Mouse (Mus musculus) limb, embryonic 13.5 days (tissue): Measurements from ENCODE around the gene Gm45062. TPM values are rescaled to one million over a fixed set of nuclear protein-coding genes. Genes with fewer than 3 reads are reported as not detected.

ENCODE experiments used
- ATAC-seq: fragments of 200-750 bp; cut with Nextera tagmentation; 2 replicates; pipeline ENCODE4 v1.8.0; 2017; ENCODE audit warnings: low read depth, moderate number of reproducible peaks, moderate TSS enrichment; ENCODE audit not compliant: low FRiP score
- H3K27ac ChIP-seq: fragments of 300-500 bp; sonication (generic); 2 replicates; pipeline ENCODE4 v1.5.1; 2015; ENCODE audit warnings: inconsistent platforms, mild to moderate bottlenecking, moderate library complexity
- H3K27me3 ChIP-seq: fragments of 300-500 bp; sonication (generic); 2 replicates; pipeline ENCODE4 v1.6.1; 2015; ENCODE audit warnings: mild to moderate bottlenecking, inconsistent platforms
- H3K36me3 ChIP-seq: fragments of 300-500 bp; sonication (generic); 2 replicates; pipeline ENCODE4 v1.6.1; 2015; ENCODE audit warnings: inconsistent platforms, mild to moderate bottlenecking, moderate library complexity
- H3K4me1 ChIP-seq: fragments of 300-500 bp; sonication (generic); 2 replicates; pipeline ENCODE4 v1.6.1; 2015; ENCODE audit warnings: inconsistent platforms
- H3K4me2 ChIP-seq: fragments of 300-500 bp; sonication (generic); replicated peaks from 2 replicates; pipeline ENCODE4 v1.6.1; 2015; ENCODE audit warnings: inconsistent platforms, mild to moderate bottlenecking, moderate library complexity
- H3K4me3 ChIP-seq: fragments of 300-500 bp; sonication (generic); 2 replicates; pipeline ENCODE4 v1.5.1; 2015; ENCODE audit warnings: moderate library complexity, mild to moderate bottlenecking, inconsistent platforms
- H3K9ac ChIP-seq: fragments of 300-500 bp; sonication (generic); 2 replicates; pipeline ENCODE4 v1.6.1; 2015; ENCODE audit warnings: mild to moderate bottlenecking, inconsistent platforms
- H3K9me3 ChIP-seq: fragments of 300-500 bp; sonication (generic); 2 replicates; pipeline ENCODE4 v1.6.1; 2016; ENCODE audit warnings: inconsistent platforms
- WGBS: fragments of 180-500 bp; shearing (Covaris S2); methylation state at CpG from one replicate; pipeline ENCODE4 v1.1.7; 2015; 5-methylcytosine and 5-hydroxymethylcytosine counted together
- polyA plus RNA-seq: library from polyadenylated mRNA; unstranded; fragments of >200 nt; fragmentation: Nextera tagmentation; extraction: Ambion mirVana; gene quantifications from 2 replicates; pipeline ENCODE4 v1.2.1, GENCODE M21; 2015

Gm45062 gene
- polyA plus RNA-seq, 1 experiment from 2014 or later, result 15.5 TPM

GRCm38 (mm10) chr6:8373851-8374250 lies 114.6 kb downstream of the Gm45062 start:
- H3K27me3 ChIP-seq, result no peaks in the 10 kb centered on the region
- no peak overlapping the region for H3K4me3 ChIP-seq
- no peaks in the 10 kb centered on the region for H3K9me3 ChIP-seq
- no peak overlapping the region for H3K27ac ChIP-seq
- 62% methylated on average over 8 of the region's 8 CpGs for WGBS
- H3K9ac ChIP-seq, result no peak overlapping the region
- H3K36me3 ChIP-seq, result no peaks in the 10 kb centered on the region; the same call in none of the 2 replicates
- no peaks in the 10 kb centered on the region for H3K4me1 ChIP-seq
- no peak overlapping the region for H3K4me2 ChIP-seq
- no peak for ATAC-seq

- Histone ChIP-seq H3K4me1 (no peaks in the 10 kb centered on the region), H3K9ac (no peak overlapping the region), H3K27ac (no peak overlapping the region), H3K27me3 (no peaks in the 10 kb centered on the region), H3K9me3 (no peaks in the 10 kb centered on the region), H3K36me3 (no peaks in the 10 kb centered on the region; the same call in none of the 2 replicates), H3K4me3 (no peak overlapping the region), H3K4me2 (no peak overlapping the region)
- 85% methylated on average over 6 of the region's 6 CpGs for WGBS
- no peak for ATAC-seq
These were observed 115.0 kb downstream of the Gm45062 start for GRCm38 (mm10) chr6:8374290-8374689.

GRCm38 (mm10) chr6:8374712-8375111 lies 115.5 kb downstream of the Gm45062 start:
- no peak overlapping the region for H3K9ac ChIP-seq
- no peak overlapping the region for H3K4me3 ChIP-seq
- no peak overlapping the region for H3K4me2 ChIP-seq
- no peaks in the 10 kb centered on the region; the same call in none of the 2 replicates for H3K36me3 ChIP-seq
- no peaks in the 10 kb centered on the region for H3K4me1 ChIP-seq
- no peak overlapping the region for H3K27ac ChIP-seq
- no peak for ATAC-seq
- no peaks in the 10 kb centered on the region for H3K9me3 ChIP-seq
- 88% methylated on average over 4 of the region's 4 CpGs for whole genome bisulfite sequencing
- H3K27me3 ChIP-seq, result no peaks in the 10 kb centered on the region

GRCm38 (mm10) chr6:8376351-8376750 lies 117.1 kb downstream of the Gm45062 start:
- Histone ChIP-seq H3K27ac (no peak overlapping the region), H3K4me3 (no peak overlapping the region), H3K4me2 (no peak overlapping the region), H3K27me3 (no peaks in the 10 kb centered on the region), H3K4me1 (no peaks in the 10 kb centered on the region), H3K36me3 (no peaks in the 10 kb centered on the region; the same call in none of the 2 replicates), H3K9me3 (no peaks in the 10 kb centered on the region), H3K9ac (no peak overlapping the region)
- no peak for ATAC-seq
- 90% methylated on average over 5 of the region's 5 CpGs for WGBS

GRCm38 (mm10) chr6:8377667-8378066 lies 118.4 kb downstream of the Gm45062 start:
- H3K9ac ChIP-seq, result no peak overlapping the region
- H3K4me1 ChIP-seq, result no peaks in the 10 kb centered on the region
- no peaks in the 10 kb centered on the region; the same call in none of the 2 replicates for H3K36me3 ChIP-seq
- no peak overlapping the region for H3K4me3 ChIP-seq
- H3K9me3 ChIP-seq, result no peaks in the 10 kb centered on the region
- ATAC-seq, result no peak
- no peak overlapping the region for H3K4me2 ChIP-seq
- H3K27ac ChIP-seq, result no peak overlapping the region
- no peaks in the 10 kb centered on the region for H3K27me3 ChIP-seq
- WGBS, result 88% methylated on average over 8 of the region's 8 CpGs

GRCm38 (mm10) chr6:8389307-8389706 lies 130.1 kb downstream of the Gm45062 start:
- no peaks in the 10 kb centered on the region for H3K36me3 ChIP-seq
- ATAC-seq, result no peak
- H3K9ac ChIP-seq, result no peak overlapping the region
- H3K4me2 ChIP-seq, result no peak overlapping the region
- H3K9me3 ChIP-seq, result no peaks in the 10 kb centered on the region
- H3K27me3 ChIP-seq, result no peaks in the 10 kb centered on the region
- H3K27ac ChIP-seq, result no peak overlapping the region
- 99% methylated on average over 2 of the region's 2 CpGs for WGBS
- no peaks in the 10 kb centered on the region for H3K4me1 ChIP-seq
- no peak overlapping the region for H3K4me3 ChIP-seq

GRCm38 (mm10) chr6:8390296-8390695 lies 131.0 kb downstream of the Gm45062 start:
- H3K27ac ChIP-seq, result no peak overlapping the region
- no peaks in the 10 kb centered on the region for H3K36me3 ChIP-seq
- no peak overlapping the region for H3K9ac ChIP-seq
- H3K4me2 ChIP-seq, result no peak overlapping the region
- 88% methylated on average over 6 of the region's 6 CpGs for WGBS
- H3K4me3 ChIP-seq, result no peak overlapping the region
- no peaks in the 10 kb centered on the region for H3K9me3 ChIP-seq
- ATAC-seq, result no peak
- H3K27me3 ChIP-seq, result no peaks in the 10 kb centered on the region
- H3K4me1 ChIP-seq, result no peaks in the 10 kb centered on the region

GRCm38 (mm10) chr6:8390935-8391334 lies 131.7 kb downstream of the Gm45062 start:
- WGBS, result 87% methylated on average over 2 of the region's 2 CpGs
- ATAC-seq, result no peak
- Histone ChIP-seq H3K4me3 (no peak overlapping the region), H3K27ac (no peak overlapping the region), H3K4me1 (no peaks in the 10 kb centered on the region), H3K36me3 (no peaks in the 10 kb centered on the region), H3K27me3 (no peaks in the 10 kb centered on the region), H3K9ac (no peak overlapping the region), H3K4me2 (no peak overlapping the region), H3K9me3 (no peaks in the 10 kb centered on the region)

- H3K27me3 ChIP-seq, result no peaks in the 10 kb centered on the region
- no peak overlapping the region for H3K4me3 ChIP-seq
- H3K9ac ChIP-seq, result no peak overlapping the region
- WGBS, result 56% methylated on average over 4 of the region's 4 CpGs
- no peak for ATAC-seq
- H3K27ac ChIP-seq, result no peak overlapping the region
- no peaks in the 10 kb centered on the region for H3K9me3 ChIP-seq
- no peak overlapping the region for H3K4me2 ChIP-seq
- H3K36me3 ChIP-seq, result no peaks in the 10 kb centered on the region
- no peaks in the 10 kb centered on the region for H3K4me1 ChIP-seq
These were observed 133.8 kb downstream of the Gm45062 start for GRCm38 (mm10) chr6:8393029-8393428.

- no peaks in the 10 kb centered on the region for H3K27me3 ChIP-seq
- no peak for ATAC-seq
- no peaks in the 10 kb centered on the region for H3K4me1 ChIP-seq
- no peak overlapping the region for H3K4me3 ChIP-seq
- no peaks in the 10 kb centered on the region for H3K36me3 ChIP-seq
- H3K27ac ChIP-seq, result no peak overlapping the region
- H3K9me3 ChIP-seq, result no peaks in the 10 kb centered on the region
- no peak overlapping the region for H3K9ac ChIP-seq
- H3K4me2 ChIP-seq, result no peak overlapping the region
These were observed 134.8 kb downstream of the Gm45062 start for GRCm38 (mm10) chr6:8394044-8394443.

GRCm38 (mm10) chr6:8395061-8395460 lies 135.8 kb downstream of the Gm45062 start:
- H3K4me3 ChIP-seq, result no peak overlapping the region
- no peak for ATAC-seq
- H3K9me3 ChIP-seq, result no peaks in the 10 kb centered on the region
- H3K4me2 ChIP-seq, result no peak overlapping the region
- H3K36me3 ChIP-seq, result no peaks in the 10 kb centered on the region
- no peaks in the 10 kb centered on the region for H3K4me1 ChIP-seq
- no peak overlapping the region for H3K27ac ChIP-seq
- no peak overlapping the region for H3K9ac ChIP-seq
- 49% methylated on average over 4 of the region's 4 CpGs for WGBS
- no peaks in the 10 kb centered on the region for H3K27me3 ChIP-seq

GRCm38 (mm10) chr6:8397252-8397651 lies 138.0 kb downstream of the Gm45062 start:
- H3K4me2 ChIP-seq, result no peak overlapping the region
- H3K27ac ChIP-seq, result no peak overlapping the region
- no peaks in the 10 kb centered on the region for H3K36me3 ChIP-seq
- no peak overlapping the region for H3K9ac ChIP-seq
- H3K9me3 ChIP-seq, result no peaks in the 10 kb centered on the region
- H3K4me3 ChIP-seq, result no peak overlapping the region
- ATAC-seq, result no peak; the same call in 1 of the 2 replicates
- 87% methylated on average over 7 of the region's 7 CpGs for WGBS
- no peaks in the 10 kb centered on the region for H3K27me3 ChIP-seq
- H3K4me1 ChIP-seq, result 0 out of 2 replicates have a peak, but pooled peaks cover 3% of the 10 kb centered on the region

- no peak for ATAC-seq
- Histone ChIP-seq H3K4me2 (no peak overlapping the region), H3K36me3 (no peaks in the 10 kb centered on the region), H3K9ac (no peak overlapping the region), H3K27me3 (no peaks in the 10 kb centered on the region), H3K9me3 (no peaks in the 10 kb centered on the region), H3K4me1 (0 out of 2 replicates have a peak, but pooled peaks cover 3% of the 10 kb centered on the region), H3K27ac (no peak overlapping the region), H3K4me3 (no peak overlapping the region)
- WGBS, result 77% methylated on average over 1 of the region's 1 CpGs
These were observed 140.5 kb downstream of the Gm45062 start for GRCm38 (mm10) chr6:8399710-8400109.
